Mouse (Mus musculus): Measurements from ENCODE around the gene Cyp46a1.

Cyp46a1 gene

DNA sequence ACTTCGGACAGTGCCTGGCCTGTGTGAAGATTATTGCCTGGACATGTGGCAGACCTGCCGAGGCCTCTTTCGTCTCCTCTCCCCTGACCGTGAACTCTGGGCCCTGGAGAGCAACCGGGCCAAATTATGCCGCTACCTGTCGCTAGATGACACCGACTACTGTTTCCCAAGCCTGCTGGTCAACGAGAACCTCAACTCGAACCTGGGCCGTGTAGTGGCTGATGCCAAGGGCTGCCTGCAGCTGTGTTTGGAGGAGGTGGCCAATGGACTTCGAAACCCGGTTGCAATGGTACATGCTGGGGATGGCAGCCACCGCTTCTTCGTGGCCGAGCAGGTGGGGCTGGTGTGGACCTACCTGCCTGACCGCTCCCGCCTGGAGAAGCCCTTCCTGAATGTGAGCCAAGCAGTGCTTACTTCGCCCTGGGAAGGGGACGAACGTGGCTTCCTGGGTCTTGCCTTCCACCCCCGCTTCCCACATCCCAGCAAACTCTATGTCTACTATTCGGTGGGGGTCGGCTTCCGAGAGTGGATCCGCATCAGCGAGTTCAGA lies 22.4 kb upstream of the Cyp46a1 start:
- no peak for DNase-seq (ENCODE audit: low spot score)

DNA sequence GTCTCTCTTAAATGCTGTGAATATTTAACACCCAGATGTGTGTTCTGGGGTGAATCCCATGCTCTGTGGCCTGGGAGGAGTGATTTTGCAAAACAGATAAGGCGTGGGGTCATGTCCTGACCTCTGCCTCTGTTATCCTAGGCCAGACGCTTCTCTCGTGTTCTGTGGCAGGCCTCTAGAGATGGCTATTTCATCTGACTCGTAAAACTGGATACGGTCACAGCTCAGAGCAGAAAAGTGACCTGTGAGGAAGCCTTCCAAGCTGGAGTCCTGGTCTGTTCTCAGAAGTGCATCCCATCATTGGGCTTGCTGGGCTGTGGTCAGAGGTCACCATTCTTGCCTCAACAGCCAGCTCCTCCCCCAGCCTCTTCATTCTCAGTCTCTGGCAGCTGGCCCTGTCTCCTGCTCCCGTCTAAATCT lies 21.7 kb upstream of the Cyp46a1 start:
- no peak for DNase-seq (ENCODE audit: low spot score)

DNA sequence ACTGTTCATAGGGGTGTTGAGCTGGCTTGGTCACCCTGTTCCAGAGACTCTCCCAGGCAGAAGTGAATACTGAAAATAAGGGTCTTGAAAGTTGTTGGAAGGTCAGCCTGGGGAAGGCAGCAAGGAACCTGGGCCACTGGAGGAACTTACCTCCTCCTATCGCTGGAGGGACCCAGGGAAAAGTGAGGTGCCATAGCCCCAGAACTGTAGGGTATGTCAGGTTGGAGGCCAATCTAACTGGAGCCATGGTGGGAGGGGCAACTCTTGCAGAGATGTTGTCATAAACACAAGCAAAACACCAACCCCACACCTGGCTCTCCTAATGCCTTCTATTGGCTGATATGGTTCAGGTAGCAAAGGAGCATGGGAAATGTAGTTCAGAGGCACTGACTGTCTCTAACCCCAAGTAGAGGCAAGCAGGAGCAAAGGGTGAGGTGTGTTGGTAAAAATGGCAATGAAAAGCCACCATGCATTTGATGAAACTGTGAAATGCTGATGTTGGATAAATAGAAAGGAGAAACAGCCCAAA lies 20.9 kb upstream of the Cyp46a1 start:
- no peak for DNase-seq (ENCODE audit: low spot score)

DNA sequence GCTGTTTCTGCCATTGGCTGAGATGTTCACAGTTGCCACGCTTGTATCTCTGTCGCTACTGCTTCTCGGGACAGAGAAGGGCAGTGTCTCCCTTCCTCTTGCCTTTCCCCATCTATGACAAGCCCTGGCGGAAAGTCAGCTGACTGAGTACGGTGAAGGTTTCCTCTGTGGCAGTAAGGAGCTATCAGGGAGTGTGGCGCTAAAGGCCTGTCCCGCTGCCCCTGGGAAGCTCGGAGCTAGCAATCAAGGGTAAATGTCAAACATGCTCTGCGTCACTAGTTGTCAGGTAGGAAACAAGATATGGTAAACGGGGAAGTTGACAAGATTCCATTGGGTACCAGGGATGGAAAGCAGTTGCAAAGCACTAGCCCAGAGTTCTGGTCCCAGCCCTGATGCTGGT lies 18.4 kb upstream of the Cyp46a1 start:
- no peak for DNase-seq (ENCODE audit: low spot score)

DNA sequence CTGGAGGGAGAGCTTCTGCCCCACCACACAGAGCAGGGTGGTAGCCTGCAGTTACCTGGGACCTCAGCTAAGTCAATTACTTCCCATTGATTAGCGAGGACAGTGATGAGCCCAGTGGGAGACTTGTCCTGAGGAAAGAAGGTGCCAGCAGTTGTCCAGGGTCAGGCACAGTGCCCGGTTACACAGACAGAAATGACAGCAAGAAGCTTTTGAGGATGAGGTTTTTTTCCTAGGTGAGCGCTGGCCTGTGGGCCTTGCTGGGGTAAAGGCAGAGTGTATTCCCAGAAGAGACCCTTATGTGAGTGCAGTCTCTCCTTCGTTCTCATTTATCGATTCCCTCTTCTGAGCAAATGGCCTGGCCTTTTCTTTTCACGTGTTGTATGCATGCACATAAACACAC lies 17.5 kb upstream of the Cyp46a1 start:
- DNase-seq (ENCODE audit: low spot score): no peak

DNA sequence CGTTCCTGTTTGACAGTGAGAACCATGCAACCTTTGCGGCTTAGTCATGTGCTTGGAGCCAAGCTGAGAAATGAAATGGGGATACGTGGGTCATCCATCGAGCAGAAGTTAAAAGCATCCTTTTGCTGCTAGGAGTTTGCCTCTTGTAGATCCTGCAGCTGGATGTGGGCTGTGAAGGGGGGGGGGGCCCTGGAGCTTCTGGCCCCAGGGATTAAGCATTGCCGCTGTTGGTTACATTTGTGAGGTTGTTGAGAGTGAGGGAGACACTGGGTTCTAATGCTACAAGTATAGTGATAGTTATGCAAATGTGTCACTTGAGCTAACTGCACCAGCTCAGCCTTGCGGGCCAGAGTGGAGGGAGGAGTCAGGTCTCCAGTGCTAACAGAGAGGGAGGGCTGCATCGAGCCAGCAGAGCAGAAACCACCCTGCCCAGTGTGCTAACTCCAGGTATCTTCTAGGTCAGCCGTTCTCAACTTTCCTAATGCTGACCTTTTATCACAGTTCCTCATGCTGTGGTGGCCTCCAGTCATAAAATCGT lies 16.9 kb upstream of the Cyp46a1 start:
- no peak for DNase-seq (ENCODE audit: low spot score)

DNA sequence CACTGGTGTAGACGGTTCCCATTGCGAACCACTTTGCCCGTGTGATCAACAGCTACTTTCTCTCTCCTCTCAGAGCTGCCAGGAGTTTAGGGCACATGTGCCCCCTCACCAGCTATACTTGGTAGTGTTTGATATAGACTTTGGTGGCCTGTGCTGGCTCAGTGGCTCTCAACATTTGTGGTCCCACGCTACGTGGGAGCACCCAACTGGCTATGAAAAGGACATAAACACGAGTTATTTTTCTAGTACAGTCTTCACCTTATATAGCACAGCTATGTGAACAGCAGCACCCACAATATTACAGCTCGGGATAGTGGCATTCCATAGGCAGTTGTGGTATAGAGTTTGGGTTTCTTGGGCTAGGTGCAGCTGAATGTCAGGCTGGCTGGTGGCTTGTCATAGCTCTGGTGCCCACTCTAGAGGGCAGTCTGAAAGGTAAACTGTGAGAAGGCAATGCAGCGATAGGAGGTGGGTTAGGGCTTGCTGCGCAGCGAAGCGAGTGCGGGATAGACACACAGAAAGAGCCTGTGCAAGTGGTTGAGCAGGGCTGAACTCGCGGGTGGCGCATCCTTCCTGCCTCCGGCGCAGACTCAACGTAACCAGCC lies 16.3 kb upstream of the Cyp46a1 start:
- DNase-seq (ENCODE audit: low spot score): no peak

DNA sequence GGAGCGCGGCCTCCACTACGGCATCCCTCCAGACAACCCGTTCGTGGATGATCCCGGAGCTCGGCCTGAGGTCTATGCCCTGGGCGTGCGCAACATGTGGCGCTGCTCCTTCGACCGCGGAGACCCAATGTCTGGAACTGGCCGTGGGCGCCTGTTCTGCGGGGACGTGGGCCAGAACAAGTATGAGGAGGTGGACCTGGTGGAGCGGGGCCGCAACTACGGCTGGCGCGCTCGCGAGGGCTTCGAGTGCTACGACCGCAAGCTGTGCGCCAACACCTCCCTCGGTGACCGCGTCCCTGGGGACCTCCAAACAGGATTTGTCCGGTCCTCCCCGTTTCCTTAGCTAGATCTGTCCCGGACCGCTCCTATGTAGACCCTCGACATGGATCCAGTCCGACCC lies 15.7 kb upstream of the Cyp46a1 start:
- no peak for DNase-seq (ENCODE audit: low spot score)

DNA sequence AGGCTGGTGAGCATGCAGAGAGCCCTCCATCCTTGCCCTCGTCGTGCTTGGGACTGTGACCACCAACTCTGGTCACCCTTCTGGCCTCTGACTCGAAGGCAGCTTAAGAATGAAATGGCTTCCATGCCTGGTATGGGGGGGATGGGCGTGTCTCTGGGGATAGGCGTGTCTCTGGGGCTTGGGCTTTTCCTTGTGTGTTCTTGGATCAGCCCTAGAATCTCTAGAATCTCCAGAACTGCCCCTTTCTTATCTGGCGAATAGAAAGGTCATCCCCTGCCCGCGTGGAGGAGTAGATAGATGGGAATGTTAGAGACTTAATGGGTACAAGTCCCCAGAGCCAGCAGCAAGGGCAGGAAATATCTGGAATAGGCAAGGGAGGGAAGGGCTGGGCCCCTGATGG lies 14.1 kb upstream of the Cyp46a1 start:
- DNase-seq (ENCODE audit: low spot score): no peak

DNA sequence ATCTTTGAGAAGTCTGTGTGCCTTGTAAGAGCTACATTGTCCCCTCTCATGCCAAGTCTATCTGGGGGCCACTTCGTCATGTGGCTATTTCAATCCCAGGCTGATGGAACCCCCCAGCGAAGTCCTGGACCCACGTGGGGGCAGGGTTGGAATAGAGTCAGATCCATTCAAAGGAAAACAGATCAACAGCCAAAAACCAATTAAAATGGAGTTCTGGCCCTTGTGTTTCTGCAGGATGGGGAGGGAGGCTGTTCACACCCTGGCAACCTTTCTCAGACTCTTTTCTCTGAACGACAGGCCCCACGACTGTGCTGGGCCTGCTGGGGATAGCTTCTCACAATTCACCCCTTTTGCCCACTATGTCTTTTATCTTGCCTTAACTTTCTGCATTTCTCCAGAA lies 7.8 kb upstream of the Cyp46a1 start:
- no peak for DNase-seq (ENCODE audit: low spot score)

DNA sequence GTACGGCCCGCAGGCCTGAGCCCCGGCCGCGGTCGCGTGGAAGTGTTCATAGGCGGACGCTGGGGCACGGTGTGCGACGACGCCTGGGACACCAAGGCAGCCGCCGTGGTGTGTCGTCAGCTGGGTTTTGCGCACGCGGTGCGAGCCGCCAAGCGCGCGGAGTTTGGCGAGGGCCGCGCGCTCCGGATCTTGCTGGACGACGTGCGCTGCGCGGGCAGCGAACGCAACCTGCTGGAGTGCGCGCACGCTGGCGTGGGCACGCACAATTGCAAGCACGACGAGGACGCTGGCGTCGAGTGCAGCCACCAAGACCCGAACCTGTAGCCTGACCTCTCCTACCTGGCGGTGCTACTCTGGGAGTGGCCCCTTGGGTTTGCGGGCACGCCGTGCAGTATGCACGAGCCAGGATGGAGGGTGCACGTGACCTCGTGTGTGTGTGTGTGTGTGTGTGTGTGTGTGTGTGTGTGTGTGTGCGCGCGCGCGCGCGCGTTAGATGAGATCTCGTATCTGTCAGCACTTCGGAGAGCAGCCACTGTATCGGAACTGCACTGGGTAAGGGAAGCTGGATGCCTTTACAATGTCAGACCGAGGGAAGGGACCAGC lies 6.2 kb upstream of the Cyp46a1 start:
- DNase-seq (ENCODE audit: low spot score): peak; percentile 81

DNA sequence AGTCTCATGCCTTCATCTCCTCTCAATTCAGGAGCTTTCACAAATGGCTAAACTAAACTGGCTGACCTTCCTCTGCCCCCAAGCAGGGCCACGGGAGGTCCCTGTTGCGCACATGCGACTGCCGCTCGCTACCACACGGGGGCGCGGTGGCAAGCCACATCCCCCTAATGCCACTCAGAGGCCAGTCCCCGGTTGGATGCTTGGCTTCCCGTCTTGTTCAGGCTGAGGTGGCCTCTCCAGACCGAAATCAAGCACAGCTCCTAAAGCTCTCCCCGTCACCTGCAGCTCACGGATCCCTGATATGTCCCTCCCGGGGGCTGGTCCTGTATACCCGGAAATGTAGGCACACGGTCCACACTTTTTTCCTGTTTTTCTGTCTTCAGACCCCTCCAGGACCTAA lies 1.1 kb upstream of the Cyp46a1 start:
- peak; percentile 80 for DNase-seq (ENCODE audit: low spot score)

DNA sequence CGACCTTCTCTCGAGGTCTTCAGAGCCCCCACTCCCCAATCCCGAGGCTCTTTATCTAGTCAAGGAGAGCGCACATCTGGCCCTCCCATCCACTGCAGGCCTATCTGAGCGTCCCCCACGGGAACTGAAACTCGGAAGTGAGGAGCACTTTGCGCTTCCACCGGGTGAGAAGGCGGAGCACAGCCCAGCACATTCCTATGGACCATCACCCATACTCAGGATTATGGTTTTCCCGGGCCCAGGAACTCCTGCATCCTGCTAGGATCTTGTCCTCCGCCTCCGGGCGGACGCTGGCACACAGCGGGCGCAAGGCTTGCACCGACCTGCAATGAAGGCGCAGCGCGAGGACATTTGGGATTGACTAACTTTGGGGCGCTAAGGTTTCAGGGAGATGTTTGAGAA lies 699 bp upstream of the Cyp46a1 start:
- DNase-seq (ENCODE audit: low spot score): no peak

DNA sequence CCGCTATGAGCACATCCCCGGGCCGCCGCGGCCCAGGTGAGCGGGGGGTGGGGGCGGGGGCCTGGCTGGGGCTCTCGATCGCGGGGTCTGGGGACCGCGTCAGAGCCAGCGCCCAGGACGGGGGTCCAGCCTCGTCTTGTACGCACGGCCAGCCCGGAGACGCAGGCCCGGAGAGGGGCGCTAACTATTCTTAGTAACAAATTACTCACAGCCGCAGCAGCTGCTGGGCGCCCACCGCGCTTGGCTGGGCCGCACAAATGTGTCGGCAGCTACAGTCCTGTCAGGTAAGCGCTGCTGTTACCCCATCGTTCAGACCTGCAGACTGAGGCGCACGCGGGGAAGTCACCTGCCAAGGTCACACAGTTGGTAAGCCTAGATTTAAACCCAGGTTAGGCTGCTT lies 348 bp downstream of the Cyp46a1 start:
- DNase-seq (ENCODE audit: low spot score): no peak

DNA sequence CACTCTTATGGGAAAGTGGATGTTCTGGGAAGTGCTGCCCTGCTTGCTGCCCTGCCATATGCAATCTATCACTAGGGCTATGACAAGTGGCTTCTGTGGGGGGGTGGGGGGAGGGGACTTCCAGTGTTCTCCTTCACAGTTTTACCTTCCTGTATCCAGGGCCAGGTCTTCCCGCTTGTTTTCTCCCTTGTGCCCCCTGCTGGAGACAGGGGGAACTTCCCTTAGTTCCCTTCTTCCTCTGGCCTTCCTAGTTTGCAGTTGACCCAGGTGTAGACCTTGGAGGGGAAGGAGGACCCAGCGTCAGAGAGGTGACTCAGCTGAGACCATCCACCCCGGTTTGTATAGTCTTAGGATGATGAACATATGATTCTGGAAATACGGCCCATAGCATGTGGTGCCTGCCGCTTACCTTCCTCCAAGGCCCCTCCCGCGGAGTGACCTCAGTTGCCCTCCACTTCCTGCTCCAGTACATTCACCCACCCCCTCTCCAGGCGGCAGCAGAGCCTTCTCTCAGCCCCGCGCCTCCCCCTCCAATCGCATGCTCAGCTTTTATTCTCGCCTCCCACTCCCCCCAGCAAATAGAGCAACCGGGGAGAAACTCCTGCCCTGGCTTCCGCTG lies 4.5 kb downstream of the Cyp46a1 start:
- DNase-seq (ENCODE audit: low spot score): peak; percentile 47

DNA sequence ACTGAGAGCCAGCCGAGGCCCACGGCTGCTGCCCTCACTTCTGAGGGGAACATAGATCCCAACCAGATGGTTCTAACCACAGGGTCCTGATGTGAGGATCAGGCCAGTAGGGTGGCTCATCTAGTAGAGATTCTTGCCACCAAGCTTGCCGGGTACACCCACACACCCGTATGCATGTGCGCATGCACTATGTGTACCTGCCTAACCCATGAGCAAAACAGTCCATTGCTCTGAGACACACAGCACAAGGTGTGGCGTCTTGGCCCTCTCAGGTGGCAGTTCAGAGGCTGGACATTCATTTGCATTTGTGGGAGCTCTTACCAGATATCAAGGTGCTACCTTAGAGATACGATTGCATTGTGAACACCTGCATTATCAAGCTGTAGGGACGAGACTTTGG lies 14.0 kb downstream of the Cyp46a1 start:
- no peak for DNase-seq (ENCODE audit: low spot score)

DNA sequence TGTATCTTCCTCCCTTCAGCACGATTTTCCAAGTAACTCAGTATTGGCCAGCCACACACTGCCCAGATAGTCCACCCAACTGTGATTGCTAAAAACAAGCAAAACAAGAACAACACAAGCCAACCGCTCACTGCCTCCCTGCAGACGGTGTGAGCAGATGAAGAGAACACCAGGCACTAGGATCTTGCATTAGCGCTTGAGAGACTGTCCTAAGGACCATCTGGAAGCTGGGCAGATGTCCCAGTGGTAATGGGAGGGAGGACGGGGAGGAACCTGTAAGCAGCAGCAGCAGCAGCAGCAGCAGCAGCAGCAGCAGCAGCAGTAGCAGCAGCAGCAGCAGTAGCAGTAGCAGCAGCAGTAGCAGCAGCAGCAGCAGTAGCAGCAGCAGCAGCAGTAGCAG lies 14.8 kb downstream of the Cyp46a1 start:
- no peak for DNase-seq (ENCODE audit: low spot score)

DNA sequence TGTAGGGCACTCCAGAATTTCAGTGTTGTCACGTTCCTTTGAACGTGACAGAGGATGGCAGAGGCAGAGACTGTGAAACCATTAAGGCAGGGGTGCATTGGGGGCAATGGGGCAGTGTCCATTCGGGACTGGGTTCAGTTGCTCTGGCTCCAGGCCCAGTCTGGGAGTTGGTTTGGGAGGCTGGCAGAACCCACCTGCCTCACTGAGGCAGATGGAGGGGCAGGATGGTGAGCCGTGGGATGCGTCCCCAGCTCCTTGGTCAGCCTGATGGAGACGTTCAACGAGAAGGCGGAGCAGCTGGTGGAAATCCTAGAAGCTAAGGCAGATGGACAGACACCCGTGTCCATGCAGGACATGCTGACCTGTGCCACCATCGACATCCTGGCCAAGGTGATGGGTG lies 16.8 kb downstream of the Cyp46a1 start:
- no peak for DNase-seq (ENCODE audit: low spot score)

DNA sequence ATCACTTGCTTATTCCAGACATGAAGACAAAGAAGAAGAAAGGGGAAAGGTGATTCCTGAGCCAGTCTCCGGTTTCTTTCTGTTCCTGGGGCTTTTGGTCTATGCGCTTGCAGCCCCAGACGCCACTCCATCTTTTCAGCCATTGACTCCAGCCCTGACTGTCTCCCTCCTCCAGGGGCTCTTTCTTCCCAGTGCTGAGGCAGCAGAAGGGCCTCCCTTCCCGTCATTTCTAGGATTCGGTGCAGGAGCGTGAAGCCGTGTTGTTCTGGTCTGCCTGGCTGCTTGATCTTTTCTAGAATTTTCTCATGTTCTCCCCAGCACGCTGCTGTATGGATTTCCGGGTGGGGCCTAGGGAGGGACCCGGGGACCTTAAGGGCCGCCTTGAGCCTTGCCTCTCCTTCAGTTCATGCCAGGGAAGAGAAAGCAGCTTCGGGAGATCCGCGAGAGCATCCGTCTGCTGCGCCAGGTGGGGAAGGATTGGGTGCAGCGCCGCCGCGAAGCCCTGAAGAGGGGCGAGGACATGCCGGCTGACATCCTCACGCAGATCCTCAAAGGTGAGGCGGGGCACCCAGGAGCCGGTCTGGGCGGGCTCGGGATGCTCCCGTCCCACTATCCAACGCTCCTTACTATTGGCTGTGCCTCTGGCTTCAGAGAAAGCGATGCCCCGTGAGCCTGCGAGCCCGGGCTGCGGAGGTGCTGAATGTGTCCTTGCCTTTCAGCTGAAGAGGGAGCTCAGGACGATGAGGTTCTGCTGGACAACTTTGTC lies 18.4 kb downstream of the Cyp46a1 start:
- no peak for DNase-seq (ENCODE audit: low spot score)

DNA sequence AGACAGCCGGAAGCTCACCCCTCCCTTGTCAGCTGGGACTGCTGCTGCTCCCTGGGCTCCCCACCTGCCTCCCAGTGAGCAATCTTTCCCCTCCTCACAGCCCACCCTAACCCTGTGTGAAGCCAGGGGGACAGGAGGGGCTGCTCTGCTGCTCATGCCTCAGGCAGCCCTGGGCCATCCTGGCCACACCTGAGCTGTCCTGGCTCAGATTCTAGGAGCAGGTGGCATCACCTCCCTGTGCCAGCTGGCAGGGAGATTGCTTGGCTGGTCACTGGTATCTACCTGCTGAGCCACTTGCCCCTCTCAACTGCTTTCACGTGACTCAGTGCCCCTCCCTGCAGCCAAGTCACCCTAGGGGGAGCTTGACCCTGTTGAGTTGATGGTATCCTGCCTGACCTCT lies 20.1 kb downstream of the Cyp46a1 start:
- DNase-seq (ENCODE audit: low spot score): no peak

DNA sequence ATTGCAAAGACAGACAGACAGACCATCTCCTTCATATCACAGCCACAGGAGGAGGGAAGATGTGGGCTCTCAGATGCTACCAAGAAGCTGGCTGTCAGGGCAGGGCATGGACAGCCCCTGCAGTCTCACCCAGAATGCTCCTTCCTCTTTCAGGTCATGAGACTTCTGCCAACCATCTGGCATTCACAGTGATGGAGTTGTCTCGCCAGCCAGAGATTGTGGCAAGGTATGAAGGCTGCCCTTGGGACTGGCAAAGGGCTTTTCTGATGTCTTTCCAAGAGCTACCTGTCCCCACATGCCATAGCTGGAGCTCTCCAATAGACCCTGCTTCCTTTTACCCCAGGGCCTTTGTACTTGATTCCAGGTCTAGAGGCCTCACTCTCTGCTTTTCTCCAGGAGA lies 21.1 kb downstream of the Cyp46a1 start:
- no peak for DNase-seq (ENCODE audit: low spot score)

DNA sequence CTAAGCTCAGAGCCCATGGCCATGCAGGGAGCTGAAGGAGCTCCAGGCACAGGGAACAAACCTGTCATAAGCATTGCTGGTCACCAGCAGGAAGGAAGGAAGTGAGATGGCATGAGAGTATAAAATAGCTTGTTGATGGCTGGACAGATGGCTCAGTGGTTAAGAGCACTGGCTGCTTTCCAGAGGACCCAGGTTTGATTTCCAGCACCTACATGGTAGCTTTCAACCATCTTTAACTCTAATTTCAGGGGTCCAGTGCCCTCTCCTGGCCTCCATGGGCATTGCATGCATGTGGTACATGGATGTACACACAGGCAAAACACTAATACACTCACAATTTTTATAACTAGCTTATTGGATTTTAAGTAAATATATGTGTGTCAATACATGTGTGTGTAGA lies 21.8 kb downstream of the Cyp46a1 start:
- no peak for DNase-seq (ENCODE audit: low spot score)
